Mouse (Mus musculus) layer of hippocampus, postnatal 14 days (tissue): ENCODE results near the gene Ttll4. TPM values are rescaled to one million over a fixed set of nuclear protein-coding genes. Genes with fewer than 3 reads are reported as not detected.

Experiments
- DNase-seq, 2 experiments: peaks; one replicate each; pipeline ENCODE4 v3.0.0; 2021 to 2022; ENCODE audit warnings: low spot score in 2 of 2, mixed read lengths in 1 of 2
- total RNA-seq, 2 experiments: library from RNA; stranded (reverse); gene quantifications; 2 replicates each; pipeline ENCODE4 v1.2.3; 2021

Gene Ttll4
- total RNA-seq, 2 experiments from 2014 or later: 23.3 to 23.8 TPM

DNA sequence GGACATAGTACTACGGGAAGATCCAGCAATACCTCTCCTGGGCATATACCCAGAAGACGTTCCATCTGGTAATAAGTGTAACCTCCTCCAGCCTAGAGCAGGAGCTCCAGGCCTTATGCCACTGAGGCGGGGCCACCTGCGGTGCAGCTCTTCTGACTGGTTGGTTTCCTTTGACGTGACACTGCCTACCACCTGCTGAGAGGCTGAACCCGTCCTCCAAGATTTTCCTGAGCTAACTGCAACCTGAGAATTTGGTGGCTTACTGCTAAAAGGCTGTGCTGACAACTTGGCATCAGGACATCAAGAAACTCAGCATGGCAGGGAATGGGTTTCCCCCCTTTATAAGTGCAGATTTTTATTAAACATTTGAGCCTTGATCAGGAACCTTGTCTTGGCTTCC, 48.0 kb downstream of the Ttll4 start:
- DNase-seq: no peak

GRCm38 (mm10) chr1:74712046-74712445, 50.5 kb downstream of the Ttll4 start:
- DNase-seq: no peak

DNA sequence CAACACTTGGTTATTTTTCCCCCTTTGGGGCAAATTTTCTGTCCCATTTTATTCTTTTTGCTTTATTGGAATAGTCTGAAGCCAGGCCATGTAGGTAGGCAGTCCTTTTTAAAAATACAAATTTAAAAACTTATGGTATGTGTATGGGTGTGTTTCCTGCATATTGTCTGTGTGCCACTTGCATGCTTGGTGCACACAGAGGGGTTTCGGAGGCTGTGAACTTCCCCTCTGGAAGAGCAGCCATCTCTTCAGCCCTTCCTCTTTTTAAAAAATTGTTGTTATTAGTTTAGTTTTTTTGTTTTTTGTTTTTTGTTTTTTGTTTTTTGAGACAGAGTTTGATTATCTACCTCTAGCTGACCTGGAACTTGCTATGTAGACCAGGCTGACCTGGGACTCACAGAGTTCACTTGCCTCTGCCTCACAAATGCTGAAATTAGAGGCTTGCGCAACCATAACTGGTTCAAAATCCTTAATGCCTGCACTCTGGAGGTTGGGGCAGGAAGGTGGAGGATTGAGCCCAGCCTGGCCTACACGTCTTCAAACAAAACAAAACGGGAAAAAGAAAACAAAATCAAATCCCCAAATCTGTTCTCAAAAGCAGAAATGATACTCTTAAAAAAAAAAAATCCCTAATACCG, 51.0 kb downstream of the Ttll4 start:
- DNase-seq: no peak

DNA sequence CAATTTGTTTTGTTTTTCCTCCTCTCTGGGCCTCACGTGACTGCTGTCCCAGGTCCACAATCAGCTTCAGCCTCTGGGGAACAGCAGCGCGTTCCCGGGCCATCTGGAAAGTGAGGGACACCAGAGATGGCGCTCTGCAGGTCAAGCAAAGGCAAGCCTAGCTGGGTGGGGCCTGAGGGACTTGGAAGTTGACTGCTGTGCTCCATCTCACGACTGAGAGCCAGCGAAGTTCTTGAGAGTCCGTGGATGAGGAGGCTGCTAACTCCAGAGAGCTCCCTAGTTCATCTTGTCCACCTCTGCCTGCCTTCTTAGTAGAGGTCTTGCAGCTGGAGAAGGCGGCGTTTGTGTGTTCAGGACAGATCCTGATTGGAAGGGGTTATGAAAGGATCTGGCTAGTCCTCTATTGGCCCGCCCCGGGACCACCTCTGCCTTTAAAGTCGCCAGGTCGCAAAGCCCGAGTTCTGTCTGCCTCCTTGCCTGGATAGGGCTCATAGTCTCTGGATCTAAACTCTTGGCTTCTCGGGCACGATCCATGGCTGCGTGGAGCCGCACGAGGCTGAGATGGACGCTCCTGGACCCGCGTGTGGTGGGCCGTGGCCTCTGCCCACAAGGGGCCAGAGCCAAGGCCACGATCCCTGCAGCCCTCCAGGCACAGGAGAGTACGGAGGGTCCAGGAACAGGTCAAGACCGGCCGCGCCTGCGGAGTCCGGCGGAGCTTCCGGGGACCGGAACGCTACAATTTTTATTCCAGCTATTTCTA, 51.7 kb downstream of the Ttll4 start, which contains the start of gene Cyp27a1:
TSS of gene Cyp27a1 (plus strand) at position 476 of the 760 bp plus-strand sequence.
- peak in 1 of 2 experiments; percentile 9 for DNase-seq

GRCm38 (mm10) chr1:74713859-74714730, 52.5 kb downstream of the Ttll4 start:
- no peak for DNase-seq

GRCm38 (mm10) chr1:74714967-74715366, 53.4 kb downstream of the Ttll4 start:
- DNase-seq: no peak

- no peak for DNase-seq
Measured at GRCm38 (mm10) chr1:74715468-74715867, 53.9 kb downstream of the Ttll4 start.

DNA sequence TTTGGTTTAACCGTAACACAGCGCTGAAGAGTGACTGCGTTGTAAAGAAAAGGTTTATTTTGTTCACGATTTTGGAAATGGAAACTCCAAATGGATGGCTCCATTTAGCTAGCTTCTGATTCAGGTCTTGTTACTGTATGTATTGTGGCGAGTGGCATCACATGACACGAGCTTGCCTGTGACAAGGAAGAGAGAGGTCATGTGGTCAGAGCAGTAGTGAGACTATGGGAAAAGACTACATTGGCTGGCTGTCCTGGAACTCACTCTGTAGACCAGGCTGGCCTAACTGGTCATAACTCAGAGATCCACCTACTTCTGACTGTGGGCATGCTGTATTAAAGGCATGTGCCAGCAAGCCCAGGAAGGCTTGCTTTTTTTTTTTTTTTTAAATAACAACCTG, 54.3 kb downstream of the Ttll4 start:
- no peak for DNase-seq

GRCm38 (mm10) chr1:74718113-74718512, 56.6 kb downstream of the Ttll4 start:
- DNase-seq: no peak

- DNase-seq: no peak
Measured at GRCm38 (mm10) chr1:74719281-74719680, 57.7 kb downstream of the Ttll4 start.

GRCm38 (mm10) chr1:74721657-74722056, 60.1 kb downstream of the Ttll4 start:
- no peak for DNase-seq

DNA sequence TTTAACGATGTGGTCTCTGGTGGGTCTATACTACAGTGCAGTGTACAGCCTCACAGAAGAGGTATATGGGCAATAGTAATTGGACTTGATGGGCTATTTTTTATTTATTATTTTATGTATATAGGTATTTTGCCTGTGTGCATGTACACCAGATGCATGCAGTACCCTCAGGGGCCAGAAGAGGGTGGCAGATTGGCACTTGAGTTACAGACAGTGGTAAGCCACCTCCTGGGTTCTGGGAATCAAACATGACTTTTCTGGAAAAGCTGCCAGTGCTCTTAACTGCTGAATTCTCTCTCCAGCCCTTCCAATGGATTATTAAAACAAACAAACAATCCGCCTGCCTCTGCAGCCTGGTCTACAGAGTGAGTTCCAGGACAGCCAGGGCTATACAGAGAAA, 62.2 kb downstream of the Ttll4 start:
- no peak for DNase-seq

- DNase-seq: no peak
Measured at GRCm38 (mm10) chr1:74726114-74726513, 64.6 kb downstream of the Ttll4 start.

DNA sequence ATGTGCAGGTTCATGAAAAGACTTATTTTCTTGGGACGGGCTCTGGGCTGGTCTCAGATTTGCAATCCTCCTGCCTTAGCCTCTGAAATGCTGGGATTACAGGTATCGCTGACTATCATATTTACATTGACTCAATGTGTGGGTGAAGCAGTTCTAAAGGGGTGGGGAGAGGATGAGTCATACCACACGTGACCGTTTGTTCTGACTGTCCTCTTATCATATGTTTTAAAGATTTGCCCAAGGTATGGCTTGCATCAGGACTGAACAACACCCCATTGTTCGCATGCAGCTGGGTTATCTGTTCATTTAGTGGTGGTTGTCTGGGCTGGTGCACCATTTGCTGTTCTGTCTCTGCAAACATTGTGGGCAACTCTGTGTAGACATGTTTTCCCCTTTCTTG, 65.1 kb downstream of the Ttll4 start:
- DNase-seq: no peak

GRCm38 (mm10) chr1:74728446-74728845, 66.9 kb downstream of the Ttll4 start:
- DNase-seq: no peak

- DNase-seq: no peak
Measured at GRCm38 (mm10) chr1:74736977-74737376, 75.4 kb downstream of the Ttll4 start.

DNA sequence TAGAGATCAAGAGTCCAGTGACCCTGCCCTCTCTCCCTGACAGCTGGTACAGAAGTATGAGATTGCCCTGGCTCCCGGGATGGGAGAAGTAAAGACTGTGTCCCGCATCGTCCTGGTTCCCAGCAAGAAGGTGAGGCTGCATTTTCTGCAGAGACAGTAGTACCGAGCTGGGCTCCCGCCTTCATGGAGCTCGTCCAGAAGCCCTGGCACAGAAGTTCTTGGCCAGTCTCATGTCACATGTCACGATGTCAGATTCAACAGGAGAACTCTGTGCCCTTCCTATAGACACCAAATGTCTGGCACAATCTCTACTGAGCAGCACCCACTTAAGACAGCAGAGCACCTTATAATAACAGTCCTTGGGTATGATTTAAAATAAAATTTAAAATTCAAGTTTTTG, 76.0 kb downstream of the Ttll4 start:
- DNase-seq: no peak

- no peak for DNase-seq
Measured at GRCm38 (mm10) chr1:74740846-74741245, 79.3 kb downstream of the Ttll4 start.

DNA sequence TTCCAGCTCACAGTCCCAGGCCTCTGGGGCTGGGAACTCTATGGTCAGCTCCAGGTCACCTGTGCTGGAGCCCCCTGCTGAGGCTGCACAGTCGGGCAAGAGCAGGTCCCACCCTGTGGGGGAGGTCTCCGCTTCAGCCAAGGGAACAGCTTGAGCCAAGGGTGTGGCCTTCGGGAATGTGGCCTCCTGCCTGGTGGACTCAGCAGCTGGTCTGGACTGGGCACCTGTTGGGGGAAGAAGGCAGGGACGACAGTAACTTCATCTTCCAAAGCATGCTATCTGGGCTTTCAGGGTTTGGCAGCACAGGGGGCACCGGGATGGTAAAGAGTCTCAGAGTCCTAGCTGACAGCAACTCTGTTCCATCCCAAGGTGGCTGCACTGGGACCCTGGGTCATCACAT, 85.8 kb downstream of the Ttll4 start:
- DNase-seq: no peak

DNA sequence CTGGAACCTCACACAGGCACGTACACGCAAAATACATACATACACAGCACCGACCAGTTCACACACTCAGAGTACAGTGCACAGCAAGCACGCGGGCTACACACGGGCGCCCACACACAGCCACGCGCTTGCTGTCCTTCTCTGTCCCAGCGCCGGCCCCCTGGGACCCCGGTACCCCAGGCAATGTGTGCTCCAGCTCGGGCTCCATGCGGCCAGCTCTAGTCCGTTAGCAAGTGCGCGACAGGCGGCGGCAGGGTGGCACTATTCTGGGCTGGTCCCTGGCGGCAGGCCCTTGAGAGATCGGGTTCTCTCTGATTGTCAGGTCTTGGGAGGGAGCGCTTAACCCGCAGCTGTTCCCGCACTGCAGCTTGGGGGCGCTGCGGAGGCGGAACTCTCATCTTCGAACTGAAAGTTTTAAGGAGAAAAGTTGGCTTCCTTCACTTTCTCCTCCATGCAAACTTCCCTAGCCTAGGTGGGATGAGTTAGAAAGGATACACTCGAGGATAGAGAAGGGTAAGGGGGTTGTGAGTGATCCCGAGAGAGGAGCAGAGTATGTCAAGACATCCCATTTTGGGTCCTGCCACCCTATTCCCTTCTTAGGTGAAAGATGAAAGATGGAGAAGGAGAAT, 87.2 kb downstream of the Ttll4 start, which contains the start of gene Prkag3:
TSS of gene Prkag3 (minus strand) at position 579 of the 629 bp plus-strand sequence.
- DNase-seq: peak; percentile 11 to 25

GRCm38 (mm10) chr1:74749301-74749700, 87.8 kb downstream of the Ttll4 start:
- DNase-seq: no peak
